Mouse (Mus musculus) lung, postnatal 10 days (tissue): ENCODE data around the gene Dync2li1.
A peak's percentile ranks its signal among the peaks of the same experiment; 100 is the strongest.

ENCODE experiments used
- DNase-seq: peaks from one replicate; pipeline ENCODE4 v3.0.0; 2021

The Dync2li1 gene

GRCm38 (mm10) chr17:84626276-84626856 lies at the start of gene Dync2li1:
Gene Dync2li1 (plus strand): TSS chr17:84626496.
- DNase-seq = peak; percentile 92

GRCm38 (mm10) chr17:84576621-84577293 lies 49.5 kb upstream of the Dync2li1 start:
- no peak for DNase-seq

- DNase-seq = no peak
These were observed 47.0 kb upstream of the Dync2li1 start for GRCm38 (mm10) chr17:84579249-84579648.

GRCm38 (mm10) chr17:84579817-84580216 lies 46.5 kb upstream of the Dync2li1 start:
- no peak for DNase-seq

- no peak for DNase-seq
These were observed 45.5 kb upstream of the Dync2li1 start for GRCm38 (mm10) chr17:84580821-84581220.

- no peak for DNase-seq
These were observed 44.4 kb upstream of the Dync2li1 start for GRCm38 (mm10) chr17:84581740-84582414.

- DNase-seq = no peak
These were observed 42.2 kb upstream of the Dync2li1 start for GRCm38 (mm10) chr17:84584107-84584506.

GRCm38 (mm10) chr17:84585104-84585503 lies 41.2 kb upstream of the Dync2li1 start:
- DNase-seq = peak; percentile 40

- no peak for DNase-seq
These were observed 36.2 kb upstream of the Dync2li1 start for GRCm38 (mm10) chr17:84590065-84590464.

GRCm38 (mm10) chr17:84591431-84592150 lies 34.7 kb upstream of the Dync2li1 start:
- no peak for DNase-seq

- peak; percentile 31 for DNase-seq
These were observed 30.3 kb upstream of the Dync2li1 start for GRCm38 (mm10) chr17:84596015-84596441.

GRCm38 (mm10) chr17:84596501-84596900 lies 29.8 kb upstream of the Dync2li1 start:
- no peak for DNase-seq

- no peak for DNase-seq
These were observed 28.4 kb upstream of the Dync2li1 start for GRCm38 (mm10) chr17:84597859-84598258.

- no peak for DNase-seq
These were observed 27.4 kb upstream of the Dync2li1 start for GRCm38 (mm10) chr17:84598928-84599327.

GRCm38 (mm10) chr17:84600051-84600983 lies 26.0 kb upstream of the Dync2li1 start:
- no peak for DNase-seq

- no peak for DNase-seq
These were observed 24.5 kb upstream of the Dync2li1 start for GRCm38 (mm10) chr17:84601805-84602204.

GRCm38 (mm10) chr17:84603202-84603627 lies 23.1 kb upstream of the Dync2li1 start:
- DNase-seq = peak; percentile 90

GRCm38 (mm10) chr17:84603709-84604420 lies 22.4 kb upstream of the Dync2li1 start:
- no peak for DNase-seq

- DNase-seq = no peak
These were observed 19.3 kb upstream of the Dync2li1 start for GRCm38 (mm10) chr17:84606976-84607375.

GRCm38 (mm10) chr17:84607617-84608016 lies 18.7 kb upstream of the Dync2li1 start:
- DNase-seq = no peak

GRCm38 (mm10) chr17:84608606-84609005 lies 17.7 kb upstream of the Dync2li1 start:
- DNase-seq = no peak
